Mouse (Mus musculus): ENCODE results near the gene Rufy4. TPM values are rescaled to one million over a fixed set of nuclear protein-coding genes. Genes with fewer than 3 reads are reported as not detected.
A peak's percentile ranks its signal among the peaks of the same experiment; 100 is the strongest.
"Not testable (repeated sequence)": the region's sequence is repeated elsewhere in the genome, so short reads cannot be mapped to it uniquely, and the experiment has no call there.

The Rufy4 gene
- total RNA-seq, 1 experiment from 2014 or later, result 3.6 TPM

DNA sequence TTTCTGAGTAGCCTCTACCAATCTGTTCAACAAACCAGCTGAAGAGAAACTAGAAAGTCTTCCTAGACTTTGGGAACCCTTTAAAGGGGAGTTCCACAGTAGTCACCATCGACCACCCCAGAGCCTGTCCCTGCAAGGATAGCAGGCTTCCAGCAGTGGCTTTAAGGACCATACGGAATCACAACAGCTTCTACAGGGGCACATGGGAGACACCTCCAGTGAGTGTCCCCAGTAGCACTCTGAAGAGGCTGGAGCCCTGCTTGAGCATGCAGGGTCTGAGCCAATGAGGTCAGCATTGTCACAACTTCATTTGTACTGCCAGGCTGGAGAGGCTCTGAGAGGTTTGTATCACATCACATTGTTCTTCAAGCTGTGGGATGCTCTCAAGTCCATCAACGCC lies 24.8 kb downstream of the Rufy4 start:
- no peak for DNase-seq

GRCm38 (mm10) chr1:74151091-74151490 lies 25.8 kb downstream of the Rufy4 start:
- no peak for DNase-seq

GRCm38 (mm10) chr1:74153461-74154184 lies 28.3 kb downstream of the Rufy4 start, which contains the start of gene Cxcr2:
Gene Cxcr2 (plus strand): TSS chr1:74153989.
- DNase-seq, result no peak

DNA sequence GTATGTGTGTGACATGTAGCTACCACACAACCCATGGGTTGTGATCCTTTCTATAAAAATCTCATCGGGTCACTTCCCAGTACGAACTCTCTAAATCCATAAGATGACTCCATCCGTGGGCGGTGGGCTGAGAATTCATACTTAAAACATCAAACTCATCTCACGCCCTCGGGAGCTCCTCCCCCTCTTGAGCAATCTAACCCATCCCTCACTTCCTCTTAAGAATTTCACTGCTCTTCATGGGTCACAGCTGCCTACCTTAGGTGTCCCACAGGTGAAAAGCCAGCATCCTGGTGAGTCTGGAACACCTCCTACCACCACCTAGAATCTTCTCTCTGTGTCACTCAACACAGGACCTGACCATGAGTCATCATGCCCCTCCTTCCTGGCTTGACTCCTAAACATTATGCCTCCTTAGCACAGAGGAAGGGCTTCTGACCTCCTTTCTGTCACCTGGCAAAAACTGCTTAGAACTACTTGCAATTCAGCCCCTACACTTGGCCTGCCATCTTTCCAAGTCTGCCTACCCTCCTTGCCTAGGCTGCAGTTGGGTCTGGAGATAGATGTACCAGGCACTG lies 30.2 kb downstream of the Rufy4 start:
- no peak for DNase-seq

GRCm38 (mm10) chr1:74156381-74156910 lies 31.1 kb downstream of the Rufy4 start:
- DNase-seq, result no peak

DNA sequence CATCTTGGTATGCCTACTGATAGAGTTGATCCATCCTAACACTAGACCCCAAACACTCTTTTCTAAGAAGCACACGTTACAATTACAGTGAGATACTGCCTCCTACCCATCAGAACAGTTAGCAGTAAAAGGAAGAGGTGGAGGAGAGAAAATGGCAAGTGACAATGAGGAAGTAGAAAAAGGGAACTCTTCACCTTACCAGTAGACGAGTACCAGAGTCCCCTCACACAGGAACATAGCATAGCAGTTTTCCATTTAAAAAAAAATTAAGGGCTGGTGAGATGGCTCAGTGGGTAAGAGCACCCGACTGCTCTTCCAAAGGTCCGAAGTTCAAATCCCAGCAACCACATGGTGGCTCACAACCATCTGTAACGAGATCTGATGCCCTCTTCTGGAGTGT lies 34.3 kb downstream of the Rufy4 start:
- not testable (repeated sequence) for DNase-seq

DNA sequence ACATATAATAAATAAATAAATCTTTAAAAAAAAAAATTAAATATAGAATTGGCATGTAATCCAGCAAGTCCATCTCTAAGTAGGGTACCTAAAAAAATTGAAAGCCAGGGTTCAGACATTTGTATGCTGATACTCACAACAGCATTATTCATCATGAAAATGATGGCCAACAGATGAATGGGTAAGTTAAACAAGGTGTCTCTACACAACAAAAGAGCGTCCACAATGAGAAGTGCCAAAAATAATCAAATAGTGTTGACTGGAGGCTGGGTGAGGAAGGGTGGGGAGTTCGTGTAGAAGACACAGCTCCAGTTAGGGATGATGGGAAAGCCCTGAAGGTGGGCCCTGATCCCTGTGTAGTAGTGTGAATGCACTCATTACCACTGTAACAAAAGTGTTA lies 34.7 kb downstream of the Rufy4 start:
- DNase-seq, result no peak

DNA sequence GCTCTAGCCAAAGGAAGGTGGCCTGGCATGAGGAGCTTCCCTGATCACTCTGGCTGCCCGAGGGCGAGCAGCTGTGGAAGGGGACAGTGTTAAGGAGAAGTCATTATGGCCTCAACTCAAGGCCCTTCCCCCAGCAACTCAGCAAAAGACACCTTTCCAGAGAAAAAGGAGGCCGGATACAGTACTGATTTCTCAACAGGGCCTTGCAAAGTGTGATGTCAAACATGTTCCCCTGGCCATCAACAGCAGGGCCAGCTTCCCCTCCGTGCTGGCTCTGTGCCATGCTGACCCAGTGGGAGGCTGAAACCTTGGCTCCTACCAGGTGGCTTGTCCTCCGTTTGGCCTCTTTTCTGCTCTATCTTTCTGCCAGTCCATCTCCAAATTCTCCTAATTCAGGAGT lies 41.8 kb downstream of the Rufy4 start:
- DNase-seq, result peak; percentile 12

DNA sequence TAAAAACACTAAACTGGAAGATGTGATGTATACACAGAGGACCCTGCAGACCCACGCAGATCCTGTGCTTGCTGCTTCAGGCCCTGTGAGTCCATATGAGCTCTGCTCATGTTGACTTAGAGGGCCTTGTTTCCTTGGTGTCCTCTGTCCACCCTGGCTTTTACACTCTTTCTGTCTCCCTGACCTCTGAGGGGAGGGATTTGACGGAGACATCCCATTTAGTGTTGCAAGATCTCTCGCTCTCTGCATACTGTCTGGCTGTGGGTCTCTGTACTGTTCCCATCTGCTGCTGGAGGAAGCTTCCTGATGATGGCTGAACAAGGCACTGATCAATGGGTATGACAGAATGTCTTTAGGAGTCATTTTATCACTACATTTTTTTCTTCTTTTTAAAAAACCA lies 44.4 kb downstream of the Rufy4 start:
- no peak for DNase-seq

- no peak for DNase-seq
Observed at GRCm38 (mm10) chr1:74172722-74173121, 47.4 kb downstream of the Rufy4 start.

DNA sequence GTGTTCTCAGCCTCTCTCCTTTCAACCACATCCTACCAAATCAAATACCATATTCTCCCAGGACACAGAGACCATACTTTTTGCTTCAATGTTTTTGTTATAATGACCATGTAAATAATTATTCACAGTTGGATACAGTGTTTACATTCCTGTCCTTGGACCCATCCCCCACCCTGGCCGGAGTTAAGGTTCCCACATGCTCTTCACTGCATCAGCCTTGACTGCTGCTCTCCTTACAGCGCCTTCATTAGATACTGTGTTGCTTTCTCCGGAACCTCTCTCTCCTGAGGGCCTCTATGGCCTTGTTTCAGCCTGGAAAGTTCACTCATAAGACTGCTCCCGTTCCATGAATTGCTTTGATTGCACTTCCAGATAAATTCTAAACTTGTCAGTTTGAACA lies 50.4 kb downstream of the Rufy4 start:
- DNase-seq, result no peak

DNA sequence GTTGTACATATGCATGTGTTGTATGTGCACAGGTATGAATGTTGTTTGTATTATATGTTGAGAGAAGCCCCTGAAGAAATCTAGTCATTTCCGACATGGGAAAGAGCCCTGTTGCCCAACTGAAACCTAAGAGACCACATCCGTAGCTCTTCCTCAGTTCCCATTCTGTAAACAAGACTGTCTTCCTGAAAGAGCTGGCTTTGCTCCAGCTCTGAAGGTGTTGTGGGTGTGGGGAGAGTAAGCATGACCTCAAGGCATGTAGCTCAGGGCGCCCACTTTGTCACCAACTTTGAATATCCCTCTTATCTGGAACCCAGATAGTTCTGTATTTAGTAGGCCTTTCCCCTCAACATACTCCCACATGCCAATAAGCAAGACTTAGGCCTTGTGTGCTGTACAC lies 53.3 kb downstream of the Rufy4 start:
- DNase-seq, result no peak

DNA sequence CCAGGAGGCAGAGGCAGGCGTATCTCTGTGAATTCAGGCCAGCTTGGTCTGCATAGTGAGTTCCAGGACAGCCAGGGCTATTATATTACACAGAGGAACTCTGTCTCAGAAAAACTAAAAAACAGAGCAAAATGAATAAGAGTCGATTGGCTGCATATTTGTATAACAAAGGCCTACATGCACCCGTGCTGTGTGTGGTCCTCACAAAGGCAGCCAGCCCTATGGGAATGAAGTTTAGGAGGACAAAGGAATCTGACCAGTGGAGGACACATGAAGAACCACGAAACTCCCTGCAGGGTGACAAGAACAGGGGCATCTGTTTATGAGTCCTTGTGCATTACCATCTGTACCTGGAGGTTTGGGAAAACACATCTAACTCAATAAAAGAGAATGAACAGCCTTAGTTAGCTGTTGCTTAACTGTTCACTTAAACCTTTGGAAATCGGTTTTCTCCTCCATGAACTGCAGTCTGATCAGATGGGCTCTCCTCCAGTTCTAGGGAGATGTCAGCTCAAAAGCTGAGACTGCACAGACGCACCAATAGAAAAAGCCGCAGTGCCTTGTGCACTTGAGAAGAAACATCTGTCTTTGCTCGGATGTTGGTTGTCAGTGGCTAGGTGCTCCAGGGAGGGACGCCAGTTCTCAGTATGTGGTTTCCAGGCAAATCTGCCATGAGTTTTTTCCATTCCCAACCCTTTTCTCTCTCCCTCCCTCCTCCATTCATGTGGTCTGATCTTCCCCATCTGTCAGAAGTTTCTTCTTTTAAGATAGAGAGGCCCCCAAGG lies 54.5 kb downstream of the Rufy4 start:
- no peak for DNase-seq

DNA sequence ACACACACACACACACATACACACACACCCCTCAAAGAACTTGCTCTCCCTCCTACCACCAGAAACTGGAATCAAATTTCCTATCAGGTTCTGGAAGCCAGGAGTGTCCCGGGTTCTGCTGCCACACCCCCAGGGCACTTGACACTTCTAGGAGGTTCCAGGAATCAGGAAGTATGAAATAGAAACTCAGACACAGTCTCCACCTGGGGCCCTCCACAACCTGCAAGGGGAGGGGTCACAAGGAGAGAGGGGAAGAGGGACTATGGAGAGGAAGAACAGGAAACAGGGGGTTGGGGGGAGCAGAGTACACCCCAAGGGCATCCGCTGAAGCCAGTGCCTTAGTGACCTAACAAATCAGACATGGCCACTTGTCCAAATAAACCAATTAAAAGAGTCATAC lies 56.1 kb downstream of the Rufy4 start:
- no peak for DNase-seq

DNA sequence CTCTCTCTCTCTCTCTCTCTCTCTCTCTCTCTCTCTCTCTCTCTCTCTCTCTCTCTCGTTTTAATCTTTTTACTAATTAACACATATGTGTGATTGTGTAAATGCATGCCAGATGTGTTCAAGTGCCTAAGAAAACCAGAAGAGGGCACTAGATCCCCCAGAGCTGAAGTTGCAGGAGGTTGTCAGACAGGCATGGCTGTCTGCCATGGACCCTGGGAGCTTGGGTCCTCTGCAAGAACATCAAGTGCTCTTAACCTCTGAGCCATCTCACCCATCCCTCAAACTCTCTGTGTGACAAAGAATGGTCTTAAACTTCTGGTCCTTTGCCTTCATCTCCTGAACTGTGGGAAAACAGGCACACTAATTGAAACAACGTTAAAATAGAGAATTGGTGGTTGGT lies 57.7 kb downstream of the Rufy4 start:
- DNase-seq, result no peak

GRCm38 (mm10) chr1:74190471-74190870 lies 65.1 kb downstream of the Rufy4 start:
- peak; percentile 29 for DNase-seq

GRCm38 (mm10) chr1:74192711-74193110 lies 67.4 kb downstream of the Rufy4 start:
- peak; percentile 27 for DNase-seq

- DNase-seq, result no peak
Observed at GRCm38 (mm10) chr1:74194445-74194844, 69.1 kb downstream of the Rufy4 start, which contains the start of gene Cxcr1. Gene Cxcr1 (minus strand): TSS chr1:74194631.

GRCm38 (mm10) chr1:74195961-74196360 lies 70.6 kb downstream of the Rufy4 start:
- peak; percentile 45 for DNase-seq

DNA sequence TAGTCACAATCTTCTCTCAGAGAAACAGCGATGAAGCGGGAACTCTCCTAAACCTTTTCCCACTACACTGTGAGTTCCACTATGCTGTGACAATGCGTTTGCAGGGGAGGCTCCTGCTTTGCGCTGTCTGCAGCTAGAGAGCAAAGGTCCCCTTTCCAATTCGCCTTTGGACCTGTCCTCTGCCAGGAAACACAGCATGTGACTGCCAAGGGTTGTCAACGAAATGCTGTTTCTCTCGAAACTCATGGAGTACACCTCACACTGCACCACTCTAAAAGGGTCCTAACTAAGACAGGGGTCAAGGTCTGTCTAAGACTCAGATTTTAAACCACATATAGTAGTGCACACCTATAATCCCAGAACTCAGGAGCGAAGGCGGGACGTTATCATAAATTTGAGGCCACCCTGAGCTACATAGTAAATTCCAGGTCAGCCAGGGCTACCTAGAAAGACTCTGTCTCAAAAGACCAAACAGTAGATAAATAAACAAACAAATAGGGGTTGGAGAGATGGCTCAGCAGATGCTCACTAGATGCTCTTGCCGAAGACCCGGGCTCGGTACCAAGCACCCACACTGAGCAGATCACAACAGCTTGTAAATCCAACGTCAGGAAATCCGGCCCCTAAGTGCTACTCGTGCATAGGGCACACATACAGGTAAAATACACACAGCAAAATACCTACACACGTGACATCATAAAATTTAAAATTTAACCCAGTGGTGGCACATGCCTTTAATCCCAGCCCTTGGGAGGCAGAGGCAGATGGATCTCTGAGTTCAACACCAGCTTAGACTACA lies 71.5 kb downstream of the Rufy4 start:
- DNase-seq, result no peak
